Mouse (Mus musculus): ENCODE results near the gene P2rx6.

Gene P2rx6

DNA sequence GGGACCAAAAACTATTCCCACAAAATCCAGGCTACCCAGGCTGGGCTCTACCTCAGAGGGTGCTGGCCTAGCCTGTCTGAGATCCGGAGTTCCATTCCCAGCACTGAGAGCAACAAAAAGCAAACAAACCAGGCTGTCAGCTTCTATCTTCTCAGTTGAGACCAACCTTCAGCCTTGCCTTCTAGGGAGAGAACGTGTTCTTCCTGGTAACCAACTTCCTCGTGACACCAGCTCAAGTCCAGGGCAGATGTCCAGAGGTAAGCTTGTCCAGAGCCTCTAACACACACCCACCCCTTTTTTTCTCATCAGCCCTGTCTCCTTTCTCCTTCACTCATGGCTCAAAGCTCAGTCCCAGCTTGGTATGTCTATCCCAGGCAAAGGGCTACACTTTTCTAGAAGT lies 3.1 kb downstream of the P2rx6 start:
- H3K4me1 ChIP-seq (replicated peaks; ENCODE audit: low read depth, low read length) = peaks cover 23% of the 10 kb centered on the region
- H3K27me3 ChIP-seq (ENCODE audit: insufficient read depth, low read length) = peaks cover 74% of the 10 kb centered on the region
- TF ChIP-seq NANOG (IDR thresholded peaks at IDR 0.05; ENCODE audit: borderline replicate concordance, low read length) = no peak
- no peak for TF ChIP-seq POU5F1 (IDR thresholded peaks at IDR 0.05; ENCODE audit: borderline replicate concordance, low read length)
- TF ChIP-seq CTCF (conservative IDR thresholded peaks at IDR 0.05; ENCODE audit: low read length) = no peak
- H3K4me3 ChIP-seq (replicated peaks; ENCODE audit: low read length) = no peak overlapping the region
- H3K9me3 ChIP-seq (ENCODE audit: low read length) = no peaks in the 10 kb centered on the region
- no peaks in the 10 kb centered on the region for H3K36me3 ChIP-seq (ENCODE audit: insufficient read depth, low read length)

DNA sequence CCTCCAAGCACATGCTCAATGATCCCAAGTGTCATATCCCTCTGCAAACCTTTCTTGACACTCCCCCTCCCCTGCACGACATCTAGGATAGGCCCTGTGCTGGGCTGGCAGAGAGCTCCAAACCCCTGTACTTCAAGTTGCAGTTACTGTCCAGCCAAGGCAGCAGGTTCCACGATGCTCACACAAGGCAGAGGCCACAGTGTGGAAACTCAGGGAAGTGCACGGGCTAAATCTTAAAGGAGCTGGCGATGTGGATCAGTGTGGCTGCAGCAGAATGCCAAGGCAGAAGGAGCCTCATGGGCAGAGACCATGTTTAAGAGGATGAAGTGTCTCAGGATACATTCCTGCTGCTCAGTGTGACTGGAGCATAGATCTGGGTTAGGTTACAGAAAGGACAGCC lies 4.5 kb downstream of the P2rx6 start:
- no peak for TF ChIP-seq POU5F1 (IDR thresholded peaks at IDR 0.05; ENCODE audit: borderline replicate concordance, low read length)
- TF ChIP-seq NANOG (IDR thresholded peaks at IDR 0.05; ENCODE audit: borderline replicate concordance, low read length) = no peak
- no peak; the same call in 1 of the 2 replicates for TF ChIP-seq CTCF (conservative IDR thresholded peaks at IDR 0.05; ENCODE audit: low read length)
- peaks cover 79% of the 10 kb centered on the region for H3K27me3 ChIP-seq (ENCODE audit: insufficient read depth, low read length)
- H3K4me1 ChIP-seq (replicated peaks; ENCODE audit: low read depth, low read length) = peaks cover 16% of the 10 kb centered on the region
- no peaks in the 10 kb centered on the region for H3K36me3 ChIP-seq (ENCODE audit: insufficient read depth, low read length)
- no peak overlapping the region for H3K4me3 ChIP-seq (replicated peaks; ENCODE audit: low read length)
- no peaks in the 10 kb centered on the region for H3K9me3 ChIP-seq (ENCODE audit: low read length)

DNA sequence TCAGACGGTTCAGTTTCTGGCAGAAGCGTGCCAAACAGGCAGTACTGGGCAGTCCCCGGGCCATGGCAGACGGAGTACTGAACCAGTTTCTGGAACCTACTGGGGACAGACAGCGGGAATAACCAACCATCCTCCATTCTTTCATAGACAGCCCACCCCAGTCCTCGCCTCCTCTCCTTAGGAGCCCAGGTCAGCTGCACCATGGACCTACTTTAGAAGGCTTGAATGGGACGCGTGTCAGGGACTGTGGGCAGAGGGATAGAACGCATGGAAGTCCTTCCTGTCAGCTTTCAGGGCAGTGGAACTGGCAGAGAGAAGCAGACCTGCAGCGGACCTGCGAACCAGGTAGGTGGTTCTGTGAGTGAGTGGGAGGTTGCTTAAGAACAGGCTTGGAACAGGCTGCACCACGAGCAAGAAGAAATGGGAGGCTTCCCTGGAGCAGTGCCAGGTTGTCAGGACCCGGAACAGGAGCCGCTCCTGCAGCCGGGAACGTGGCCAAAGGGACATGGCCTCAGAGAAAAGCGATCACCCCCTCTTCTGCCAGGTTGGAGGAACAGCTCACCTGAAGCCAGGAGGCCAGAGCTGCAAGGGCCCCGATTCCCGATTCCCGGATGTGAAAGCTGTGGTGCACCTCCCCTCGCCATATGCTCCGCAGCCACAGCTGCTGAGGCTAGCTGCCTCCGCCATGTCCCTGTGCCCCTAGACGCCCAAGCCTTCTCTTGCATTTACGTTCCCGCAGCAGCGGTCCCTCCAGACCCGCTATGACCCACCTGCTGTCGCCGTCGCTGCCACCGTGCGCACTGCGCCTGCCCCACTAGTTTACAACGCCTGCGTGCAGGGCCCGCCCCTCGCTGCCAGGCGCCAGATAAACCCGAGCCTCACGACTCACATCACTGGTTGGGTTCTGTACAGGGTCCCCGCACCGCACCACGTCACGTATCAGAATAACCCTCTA lies 14.5 kb downstream of the P2rx6 start:
- Histone ChIP-seq H3K9me3 (ENCODE audit: low read length) (no peaks in the 10 kb centered on the region), H3K4me3 (replicated peaks; ENCODE audit: low read length) (peak overlapping the region; percentile 81), H3K36me3 (ENCODE audit: insufficient read depth, low read length) (no peaks in the 10 kb centered on the region), H3K27me3 (ENCODE audit: insufficient read depth, low read length) (peaks cover 64% of the 10 kb centered on the region), H3K4me1 (replicated peaks; ENCODE audit: low read depth, low read length) (peaks cover 33% of the 10 kb centered on the region)
- TF ChIP-seq NANOG (IDR thresholded peaks at IDR 0.05; ENCODE audit: borderline replicate concordance, low read length) (no peak), POU5F1 (IDR thresholded peaks at IDR 0.05; ENCODE audit: borderline replicate concordance, low read length) (no peak), CTCF (conservative IDR thresholded peaks at IDR 0.05; ENCODE audit: low read length) (no peak)

DNA sequence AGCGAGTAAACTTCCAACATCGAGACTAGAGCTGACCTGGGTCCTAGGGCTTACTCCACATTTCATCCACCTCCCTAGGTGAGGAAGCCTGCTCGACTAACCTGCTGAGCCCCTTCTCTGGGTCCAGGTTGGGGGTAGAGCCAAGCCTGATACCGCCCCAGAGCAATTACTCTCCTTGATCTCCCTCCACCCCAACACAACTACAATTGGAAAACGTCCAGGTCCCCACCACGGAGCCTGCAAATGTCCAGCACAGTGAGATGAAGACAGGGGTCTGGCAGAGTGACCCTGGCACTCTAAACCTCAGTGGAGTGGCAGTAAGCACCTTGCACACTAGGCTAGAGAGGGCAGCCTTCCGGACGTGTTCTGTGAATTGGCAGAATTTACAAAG lies 15.1 kb downstream of the P2rx6 start:
- peaks cover 57% of the 10 kb centered on the region for H3K27me3 ChIP-seq (ENCODE audit: insufficient read depth, low read length)
- no peaks in the 10 kb centered on the region for H3K36me3 ChIP-seq (ENCODE audit: insufficient read depth, low read length)
- peaks cover 33% of the 10 kb centered on the region for H3K4me1 ChIP-seq (replicated peaks; ENCODE audit: low read depth, low read length)
- no peaks in the 10 kb centered on the region for H3K9me3 ChIP-seq (ENCODE audit: low read length)
- TF ChIP-seq NANOG (IDR thresholded peaks at IDR 0.05; ENCODE audit: borderline replicate concordance, low read length) (no peak), CTCF (conservative IDR thresholded peaks at IDR 0.05; ENCODE audit: low read length) (no peak), POU5F1 (IDR thresholded peaks at IDR 0.05; ENCODE audit: borderline replicate concordance, low read length) (no peak)
- peak overlapping the region; percentile 81 for H3K4me3 ChIP-seq (replicated peaks; ENCODE audit: low read length)

DNA sequence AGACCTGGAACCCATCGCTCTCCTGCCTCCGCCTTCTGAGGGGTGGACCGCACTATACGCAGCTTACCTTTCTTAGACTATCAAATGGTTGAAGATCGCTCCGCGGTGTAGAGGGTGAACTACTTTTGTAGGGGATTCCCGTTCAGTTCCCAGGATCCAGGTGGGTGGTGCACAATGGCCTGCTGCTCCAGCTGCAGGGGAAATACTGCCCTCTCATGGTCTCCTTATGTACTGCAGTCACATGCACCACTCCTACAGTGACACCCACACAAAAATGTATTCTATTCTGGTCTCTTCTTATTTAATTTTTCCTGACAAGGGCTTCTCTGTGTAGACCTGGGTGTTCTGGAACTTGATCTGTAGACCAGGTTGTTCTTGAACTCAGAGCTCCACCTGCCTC lies 21.4 kb downstream of the P2rx6 start, which contains the start of gene Slc7a4:
Gene Slc7a4 (minus strand): TSS at position 151 of the 400 bp plus-strand sequence.
- peaks cover 3% of the 10 kb centered on the region; the same call in 1 of the 2 replicates for H3K4me1 ChIP-seq (replicated peaks; ENCODE audit: low read depth, low read length)
- no peak within 1 kb of the TSS for H3K4me3 ChIP-seq (replicated peaks; ENCODE audit: low read length)
- H3K27me3 ChIP-seq (ENCODE audit: insufficient read depth, low read length) = peaks cover 4% of the 10 kb centered on the region
- no peaks in the 10 kb centered on the region for H3K36me3 ChIP-seq (ENCODE audit: insufficient read depth, low read length)
- peaks cover 2% of the 10 kb centered on the region for H3K9me3 ChIP-seq (ENCODE audit: low read length)
- TF ChIP-seq CTCF (conservative IDR thresholded peaks at IDR 0.05; ENCODE audit: low read length) (peak; percentile 95), NANOG (IDR thresholded peaks at IDR 0.05; ENCODE audit: borderline replicate concordance, low read length) (no peak)

DNA sequence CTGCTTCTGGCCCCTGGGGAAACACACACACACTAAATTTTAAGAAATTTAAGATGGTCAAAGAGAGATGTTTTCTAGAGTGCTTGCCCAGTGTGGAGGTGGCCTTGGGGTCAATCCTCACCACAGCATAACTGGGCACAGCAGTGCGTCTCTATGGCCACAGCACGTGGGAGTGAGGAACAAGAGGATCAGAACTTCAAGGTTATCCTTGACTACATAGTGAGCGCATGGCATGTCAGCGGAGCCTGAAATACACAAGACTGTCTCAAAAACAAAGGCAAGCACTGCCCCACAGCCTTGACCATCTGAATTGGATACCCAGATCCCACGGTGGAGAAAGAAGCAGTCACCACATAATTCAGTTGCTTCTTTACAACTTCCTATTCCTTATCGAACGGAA lies 22.9 kb downstream of the P2rx6 start:
- TF ChIP-seq NANOG (IDR thresholded peaks at IDR 0.05; ENCODE audit: borderline replicate concordance, low read length) (no peak), POU5F1 (IDR thresholded peaks at IDR 0.05; ENCODE audit: borderline replicate concordance, low read length) (no peak), CTCF (conservative IDR thresholded peaks at IDR 0.05; ENCODE audit: low read length) (no peak)
- Histone ChIP-seq H3K4me1 (replicated peaks; ENCODE audit: low read depth, low read length) (peaks cover 3% of the 10 kb centered on the region; the same call in 1 of the 2 replicates), H3K36me3 (ENCODE audit: insufficient read depth, low read length) (no peaks in the 10 kb centered on the region)

DNA sequence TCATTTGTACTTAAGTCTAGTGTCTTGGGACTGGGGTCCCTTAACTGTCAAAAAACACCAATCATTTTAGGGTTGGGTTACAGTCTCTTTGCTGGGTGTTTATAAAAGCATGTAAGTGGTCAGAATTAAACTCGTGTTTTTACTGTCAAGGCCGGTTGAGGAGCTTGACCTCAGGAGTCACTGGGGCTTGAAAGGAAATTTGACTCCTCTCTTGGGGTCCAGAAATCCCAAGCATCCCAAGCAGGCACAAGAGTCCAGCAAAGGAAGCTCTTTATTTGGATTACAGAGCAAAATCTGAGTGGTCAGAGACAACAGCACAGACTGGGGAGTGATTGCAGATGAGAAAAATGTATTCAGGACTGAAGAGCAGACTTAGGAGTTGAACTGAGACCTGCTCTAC lies 29.0 kb downstream of the P2rx6 start:
- Histone ChIP-seq H3K36me3 (ENCODE audit: insufficient read depth, low read length) (no peaks in the 10 kb centered on the region), H3K9me3 (ENCODE audit: low read length) (peaks cover 22% of the 10 kb centered on the region), H3K4me1 (replicated peaks; ENCODE audit: low read depth, low read length) (no peaks in the 10 kb centered on the region), H3K27me3 (ENCODE audit: insufficient read depth, low read length) (peaks cover 24% of the 10 kb centered on the region), H3K4me3 (replicated peaks; ENCODE audit: low read length) (no peak overlapping the region)
- TF ChIP-seq CTCF (conservative IDR thresholded peaks at IDR 0.05; ENCODE audit: low read length) = no peak

More for the DNA sequence above, 22.9 kb downstream of the P2rx6 start:
- Histone ChIP-seq H3K4me3 (replicated peaks; ENCODE audit: low read length) (no peak overlapping the region), H3K27me3 (ENCODE audit: insufficient read depth, low read length) (no peaks in the 10 kb centered on the region), H3K9me3 (ENCODE audit: low read length) (peaks cover 15% of the 10 kb centered on the region)

DNA sequence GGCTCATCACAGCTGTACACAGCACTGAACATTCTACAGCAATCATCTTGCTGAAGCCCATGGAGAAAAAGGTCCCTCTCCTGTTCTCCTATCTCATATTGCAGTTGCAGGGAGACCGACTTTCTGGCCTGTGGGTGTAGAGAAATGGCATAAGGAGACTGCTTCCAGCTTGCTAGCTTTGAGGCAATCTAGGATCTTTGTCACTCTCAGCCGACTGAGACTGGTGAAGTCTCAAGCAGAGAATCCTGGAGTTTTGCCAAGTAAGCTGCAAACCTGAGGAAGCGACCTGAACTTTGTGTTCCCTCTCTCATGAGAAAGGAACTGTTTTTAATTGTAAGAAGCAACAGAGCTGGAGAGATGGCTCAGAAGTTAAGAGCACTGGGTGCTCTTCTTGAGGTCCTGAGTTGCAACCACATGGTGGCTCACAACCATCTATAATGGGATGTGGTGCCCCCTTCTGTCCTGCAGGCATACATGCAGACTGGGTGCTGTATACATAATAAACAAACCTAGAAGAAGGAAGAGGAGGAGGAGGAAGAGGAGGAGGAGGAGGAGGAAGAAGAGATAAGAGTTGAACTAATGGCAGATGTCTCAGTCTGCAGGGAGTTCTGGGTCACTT lies 39.4 kb downstream of the P2rx6 start:
- Histone ChIP-seq H3K4me1 (replicated peaks; ENCODE audit: low read depth, low read length) (no peaks in the 10 kb centered on the region), H3K27me3 (ENCODE audit: insufficient read depth, low read length) (0 out of 2 replicates have a peak, but pooled peaks cover 4% of the 10 kb centered on the region), H3K4me3 (replicated peaks; ENCODE audit: low read length) (no peak overlapping the region), H3K9me3 (ENCODE audit: low read length) (peaks cover under 1% of the 10 kb centered on the region; the same call in 1 of the 2 replicates), H3K36me3 (ENCODE audit: insufficient read depth, low read length) (no peaks in the 10 kb centered on the region)
- no peak for TF ChIP-seq NANOG (IDR thresholded peaks at IDR 0.05; ENCODE audit: borderline replicate concordance, low read length)
- no peak for TF ChIP-seq POU5F1 (IDR thresholded peaks at IDR 0.05; ENCODE audit: borderline replicate concordance, low read length)
- TF ChIP-seq CTCF (conservative IDR thresholded peaks at IDR 0.05; ENCODE audit: low read length) = peak; percentile 24

Measured in E14TG2a.4 (cell line).